In genomic region chr8:64024359-64024758, GRCm38 (mm10) we compare ENCODE assay signal across 20 mouse cellular contexts.
A peak's percentile ranks its signal among the peaks of the same experiment; 100 is the strongest.
DNase-seq lines count a peak whose midpoint lies in the region; ATAC-seq and TF ChIP-seq lines count a peak whose summit lies in the region.
"Had no signal": no experiment of that assay in that cellular context is flagged by ENCODE, and none has a peak within 500 bp of the region (broad histone marks: within the 10 kb centered on the region; RNA-seq: fewer than 3 reads in every experiment).

No protein-coding gene starts in this region.

- no peak for DNase-seq in forebrain, embryonic 11.5 days (ENCODE audit: low spot score)
- no peak for DNase-seq in forebrain, postnatal 0 days
- no peak for DNase-seq in midbrain, embryonic 11.5 days (ENCODE audit: low spot score, missing footprints)
- no peak for DNase-seq in midbrain, embryonic 10.5 days (ENCODE audit: low spot score)
- peak; percentile 3 for DNase-seq in forelimb bud, embryonic 11.5 days (ENCODE audit: low read depth, low spot score)
- no peak for DNase-seq in retina, postnatal 1 day
- no peak for DNase-seq in left cerebral cortex, adult 11 months (ENCODE audit: low spot score)
- DNase-seq: heart, postnatal 14 days; kidney, postnatal 25 days; lung, adult 18-20 months; right cerebral cortex, adult 18-20 months; right cerebral cortex, postnatal 4 days; thymus, postnatal 36 days had no signal

- no peaks in the 10 kb centered on the region for H3K36me3 ChIP-seq in forebrain, embryonic 11.5 days (ENCODE audit: control insufficient read depth, insufficient read depth, low read length)
- no peaks in the 10 kb centered on the region for H3K36me3 ChIP-seq in forebrain, postnatal 0 days (ENCODE audit: insufficient read depth)
- H3K36me3 ChIP-seq in midbrain, embryonic 11.5 days (ENCODE audit: control insufficient read depth, insufficient read depth, low read length), result no peaks in the 10 kb centered on the region
- no peaks in the 10 kb centered on the region for H3K36me3 ChIP-seq in midbrain, embryonic 10.5 days
- H3K36me3 ChIP-seq in hindbrain, embryonic 16.5 days (ENCODE audit: control insufficient read depth, insufficient read depth, low read length), result no peaks in the 10 kb centered on the region
- H3K36me3 ChIP-seq: heart, embryonic 12.5 days; limb, embryonic 12.5 days; liver, embryonic 12.5 days; stomach, embryonic 15.5 days had no signal

- no peaks in the 10 kb centered on the region for H3K4me1 ChIP-seq in forebrain, embryonic 11.5 days (replicated peaks; ENCODE audit: control insufficient read depth, insufficient read depth, low read length)
- H3K4me1 ChIP-seq in forebrain, postnatal 0 days (ENCODE audit: insufficient read depth), result no peaks in the 10 kb centered on the region
- no peaks in the 10 kb centered on the region for H3K4me1 ChIP-seq in midbrain, embryonic 11.5 days (ENCODE audit: control insufficient read depth, insufficient read depth, low read length)
- no peaks in the 10 kb centered on the region for H3K4me1 ChIP-seq in midbrain, embryonic 10.5 days
- H3K4me1 ChIP-seq in hindbrain, embryonic 16.5 days (ENCODE audit: control insufficient read depth, insufficient read depth, low read depth, low read length), result no peaks in the 10 kb centered on the region
- H3K4me1 ChIP-seq: heart, embryonic 12.5 days; limb, embryonic 12.5 days; liver, embryonic 12.5 days; stomach, embryonic 15.5 days had no signal

- no peaks in the 10 kb centered on the region for H3K9me3 ChIP-seq in forebrain, embryonic 11.5 days (ENCODE audit: control insufficient read depth, low read length)
- H3K9me3 ChIP-seq in forebrain, postnatal 0 days (ENCODE audit: low read length), result no peaks in the 10 kb centered on the region
- H3K9me3 ChIP-seq in midbrain, embryonic 11.5 days (ENCODE audit: control insufficient read depth, low read length), result no peaks in the 10 kb centered on the region
- no peaks in the 10 kb centered on the region for H3K9me3 ChIP-seq in midbrain, embryonic 10.5 days (replicated peaks)
- no peaks in the 10 kb centered on the region for H3K9me3 ChIP-seq in hindbrain, embryonic 16.5 days (ENCODE audit: control insufficient read depth, low read length)
- H3K9me3 ChIP-seq: heart, embryonic 12.5 days; limb, embryonic 12.5 days; liver, embryonic 12.5 days; stomach, embryonic 15.5 days had no signal

- no peak overlapping the region for H3K4me2 ChIP-seq in forebrain, embryonic 11.5 days (ENCODE audit: low read depth, low read length, severe bottlenecking)
- no peak overlapping the region for H3K4me2 ChIP-seq in forebrain, postnatal 0 days (ENCODE audit: low read depth)
- no peak overlapping the region for H3K4me2 ChIP-seq in midbrain, embryonic 11.5 days
- H3K4me2 ChIP-seq in hindbrain, embryonic 16.5 days (ENCODE audit: low read length), result no peak overlapping the region
- H3K4me2 ChIP-seq: heart, embryonic 12.5 days; limb, embryonic 12.5 days; liver, embryonic 12.5 days; stomach, embryonic 15.5 days had no signal

- H3K9ac ChIP-seq in forebrain, embryonic 11.5 days (ENCODE audit: low read length), result no peak overlapping the region
- no peak overlapping the region for H3K9ac ChIP-seq in forebrain, postnatal 0 days
- H3K9ac ChIP-seq in midbrain, embryonic 11.5 days (ENCODE audit: low read length), result no peak overlapping the region
- no peak overlapping the region for H3K9ac ChIP-seq in hindbrain, embryonic 16.5 days (ENCODE audit: low read depth, low read length)
- H3K9ac ChIP-seq: heart, embryonic 12.5 days; limb, embryonic 12.5 days; liver, embryonic 12.5 days; stomach, embryonic 15.5 days had no signal

- ATAC-seq in forebrain, embryonic 11.5 days (replicated peaks; ENCODE audit: low FRiP score), result 0 out of 2 replicates have a peak, but pooled peaks have one; percentile 42
- ATAC-seq in forebrain, postnatal 0 days, result no peak
- 0 out of 2 replicates have a peak, but pooled peaks have one; percentile 22 for ATAC-seq in midbrain, embryonic 11.5 days (ENCODE audit: low FRiP score)
- 0 out of 2 replicates have a peak, but pooled peaks have one; percentile 20 for ATAC-seq in hindbrain, embryonic 16.5 days
- ATAC-seq: intestine, postnatal 0 days; liver, embryonic 12.5 days had no signal

- no peaks in the 10 kb centered on the region for H3K27me3 ChIP-seq in forebrain, embryonic 11.5 days (ENCODE audit: control insufficient read depth, insufficient read depth, low read length)
- H3K27me3 ChIP-seq in forebrain, postnatal 0 days (ENCODE audit: insufficient read depth, low read length), result no peaks in the 10 kb centered on the region
- H3K27me3 ChIP-seq in midbrain, embryonic 11.5 days (ENCODE audit: control insufficient read depth, insufficient read depth, low read length), result no peaks in the 10 kb centered on the region
- no peaks in the 10 kb centered on the region for H3K27me3 ChIP-seq in midbrain, embryonic 10.5 days (ENCODE audit: low read depth, poor library complexity, severe bottlenecking)
- no peaks in the 10 kb centered on the region for H3K27me3 ChIP-seq in hindbrain, embryonic 16.5 days (replicated peaks; ENCODE audit: control insufficient read depth, insufficient read depth, low read length)
- H3K27me3 ChIP-seq: heart, embryonic 12.5 days; limb, embryonic 12.5 days; liver, embryonic 12.5 days; stomach, embryonic 15.5 days had no signal

- 77% methylated on average over 5 of the region's 5 CpGs for WGBS in forebrain, embryonic 11.5 days
- WGBS in forebrain, postnatal 0 days, result 60% methylated on average over 5 of the region's 5 CpGs
- WGBS in midbrain, embryonic 11.5 days, result 90% methylated on average over 5 of the region's 5 CpGs
- WGBS in midbrain, embryonic 10.5 days, result 87% methylated on average over 5 of the region's 5 CpGs
- whole genome bisulfite sequencing in hindbrain, embryonic 16.5 days, result 77% methylated on average over 5 of the region's 5 CpGs

- H3K4me3 ChIP-seq in forebrain, embryonic 11.5 days (ENCODE audit: low read depth, low read length), result no peak overlapping the region
- no peak overlapping the region for H3K4me3 ChIP-seq in forebrain, postnatal 0 days (ENCODE audit: low read depth, low read length)
- no peak overlapping the region for H3K4me3 ChIP-seq in midbrain, embryonic 11.5 days (ENCODE audit: low read depth, low read length)
- H3K4me3 ChIP-seq in midbrain, embryonic 10.5 days, result no peak overlapping the region
- H3K4me3 ChIP-seq in hindbrain, embryonic 16.5 days (ENCODE audit: low read length), result no peak overlapping the region
- H3K4me3 ChIP-seq: heart, embryonic 12.5 days; layer of hippocampus, adult 2 months; limb, embryonic 12.5 days; liver, embryonic 12.5 days; stomach, embryonic 15.5 days had no signal

- no peak for TF ChIP-seq CTCF in forebrain, postnatal 0 days (IDR thresholded peaks at IDR 0.05; ENCODE audit: low read depth)

- no peak overlapping the region for H3K27ac ChIP-seq in forebrain, embryonic 11.5 days (ENCODE audit: low read depth, low read length)
- H3K27ac ChIP-seq in forebrain, postnatal 0 days (ENCODE audit: low read depth, low read length), result no peak overlapping the region
- no peak overlapping the region for H3K27ac ChIP-seq in midbrain, embryonic 11.5 days (ENCODE audit: low read depth, low read length)
- H3K27ac ChIP-seq in midbrain, embryonic 10.5 days (replicated peaks), result no peak overlapping the region
- H3K27ac ChIP-seq in hindbrain, embryonic 16.5 days (ENCODE audit: low read depth, low read length), result no peak overlapping the region
- H3K27ac ChIP-seq: layer of hippocampus, adult 2 months; limb, embryonic 12.5 days; liver, embryonic 12.5 days; stomach, embryonic 15.5 days had no signal
